Mouse (Mus musculus) heart, adult 2 months (tissue): Measurements from ENCODE around the gene Gsdma2.
"Not testable (repeated sequence)": the region's sequence is repeated elsewhere in the genome, so short reads cannot be mapped to it uniquely, and the experiment has no call there.

Source experiments
- CTCF ChIP-seq: fragments of 200-600 bp; IDR thresholded peaks from 2 replicates; pipeline ENCODE4 v1.8.1; 2022; ENCODE audit warnings: antibody characterized with exemption, mild to moderate bottlenecking, moderate library complexity
- EP300 ChIP-seq: fragments of 200-500 bp; IDR thresholded peaks from 2 replicates; pipeline ENCODE4 v1.6.1; 2011; ENCODE audit warnings: low read depth, low read length, control low read depth; ENCODE audit not compliant: insufficient read depth
- POLR2A ChIP-seq: fragments of 200-500 bp; IDR thresholded peaks from 2 replicates; pipeline ENCODE4 v1.6.1; 2011; ENCODE audit warnings: mild to moderate bottlenecking, low read depth, low read length, control low read depth; ENCODE audit not compliant: insufficient read depth

DNA sequence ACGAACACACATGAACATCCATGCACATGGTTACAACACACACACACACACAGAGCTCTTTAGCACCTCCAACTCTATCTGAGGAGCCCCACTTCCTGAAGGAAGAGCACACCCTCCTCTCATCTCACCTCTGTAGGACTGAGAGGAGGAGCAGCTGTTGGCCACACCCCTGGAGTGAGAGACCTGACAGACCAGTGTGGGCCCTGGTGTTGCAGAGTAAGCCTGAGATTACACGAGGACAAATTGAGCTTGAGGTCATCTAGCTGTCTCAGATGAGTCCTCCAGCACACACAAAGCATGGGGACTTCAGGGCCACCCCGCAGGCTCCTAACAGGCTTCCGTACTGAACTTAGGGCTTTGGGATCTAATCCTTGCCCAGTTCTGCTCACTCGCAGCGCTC is 41.6 kb upstream of the Gsdma2 start:
- not testable (repeated sequence) for TF ChIP-seq CTCF, EP300, POLR2A
